Mouse (Mus musculus) myocyte (in vitro differentiated cells): ENCODE results near the gene Nphs1. TPM values are rescaled to one million over a fixed set of nuclear protein-coding genes. Genes with fewer than 3 reads are reported as not detected.
A peak's percentile ranks its signal among the peaks of the same experiment; 100 is the strongest.

Source experiments
- H3K27me3 ChIP-seq: one replicate; pipeline ENCODE4 v1.6.1; 2011; ENCODE audit not compliant: control insufficient read depth, insufficient read depth, insufficient read length
- H3K36me3 ChIP-seq: one replicate; pipeline ENCODE4 v1.6.1; 2011; ENCODE audit not compliant: control insufficient read depth, insufficient read depth
- H3K4me2 ChIP-seq: one replicate; pipeline ENCODE4 v1.6.1; 2011; ENCODE audit warnings: low read depth, control low read depth
- H3K4me3 ChIP-seq: one replicate; pipeline ENCODE4 v1.5.1; 2011; ENCODE audit warnings: mild to moderate bottlenecking, control low read depth, moderate library complexity
- H3K79me2 ChIP-seq: one replicate; pipeline ENCODE4 v1.6.1; 2011; ENCODE audit not compliant: control insufficient read depth, insufficient read depth
- H3ac ChIP-seq: one replicate; pipeline ENCODE4 v1.6.1; 2011; ENCODE audit not compliant: control insufficient read depth, insufficient read length
- CEBPB ChIP-seq: IDR thresholded peaks from 2 replicates; pipeline ENCODE4 v1.6.1; 2011; ENCODE audit warnings: mild to moderate bottlenecking, moderate library complexity; ENCODE audit not compliant: poor library complexity, insufficient read depth, severe bottlenecking
- E2F4 ChIP-seq: IDR thresholded peaks from one replicate; pipeline ENCODE4 v1.6.1; 2011; ENCODE audit warnings: mild to moderate bottlenecking, control low read depth, moderate library complexity; ENCODE audit not compliant: insufficient read depth
- MAX ChIP-seq: IDR thresholded peaks from one replicate; pipeline ENCODE4 v1.6.1; 2011; ENCODE audit warnings: low read depth, mild to moderate bottlenecking, control low read depth
- MYOD1 ChIP-seq, 3 experiments: IDR thresholded peaks; one replicate each; pipeline ENCODE4 v1.6.1; 2011; ENCODE audit warnings: control low read depth in 2 of 3, low read depth in 2 of 3, mild to moderate bottlenecking in 2 of 3, moderate library complexity in 1 of 3; ENCODE audit not compliant: insufficient read length in 2 of 3, control insufficient read depth in 1 of 3
- MYOG ChIP-seq, 3 experiments: IDR thresholded peaks; one replicate each; pipeline ENCODE4 v1.6.1; 2011; ENCODE audit warnings: control low read depth in 2 of 3, low read depth in 2 of 3, mild to moderate bottlenecking in 2 of 3; ENCODE audit not compliant: insufficient read length in 2 of 3, control insufficient read depth in 1 of 3, insufficient read depth in 1 of 3
- POLR2A ChIP-seq: IDR thresholded peaks from one replicate; pipeline ENCODE4 v1.6.1; 2011; ENCODE audit warnings: low read depth, mild to moderate bottlenecking, control low read depth, moderate library complexity; ENCODE audit not compliant: insufficient read length
- POLR2AphosphoS2 ChIP-seq: IDR thresholded peaks from one replicate; pipeline ENCODE4 v1.6.1; 2011; ENCODE audit warnings: low read depth, control low read depth; ENCODE audit not compliant: insufficient read length
- REST ChIP-seq: IDR thresholded peaks from one replicate; pipeline ENCODE4 v1.6.1; 2011; ENCODE audit warnings: mild to moderate bottlenecking, control low read depth, moderate library complexity; ENCODE audit not compliant: insufficient read depth, insufficient read length
- SRF ChIP-seq: IDR thresholded peaks from one replicate; pipeline ENCODE4 v1.6.1; 2011; ENCODE audit warnings: low read depth; ENCODE audit not compliant: control insufficient read depth, insufficient read length
- TCF12 ChIP-seq: IDR thresholded peaks from one replicate; pipeline ENCODE4 v1.6.1; 2011; ENCODE audit warnings: mild to moderate bottlenecking, control low read depth; ENCODE audit not compliant: poor library complexity, insufficient read depth, severe bottlenecking
- TCF3 ChIP-seq: IDR thresholded peaks from one replicate; pipeline ENCODE4 v1.6.1; 2011; ENCODE audit warnings: low read depth, control low read depth; ENCODE audit not compliant: insufficient read length
- USF1 ChIP-seq: IDR thresholded peaks from one replicate; pipeline ENCODE4 v1.6.1; 2011; ENCODE audit warnings: low read depth, mild to moderate bottlenecking, control low read depth, moderate library complexity
- polyA plus RNA-seq: library from polyadenylated mRNA; unstranded; fragments of >200 nt; fragmentation: generic; extraction: Trizol; gene quantifications from one replicate; pipeline ENCODE4 v1.2.1, GENCODE M21; 2012; ENCODE audit warnings: missing spikeins

The Nphs1 gene
- polyA plus RNA-seq, 1 experiment, result 0.43 TPM

- Histone ChIP-seq H3K4me2 (peak overlapping the region; percentile 13), H3K36me3 (peaks cover 10% of the 10 kb centered on the region), H3K4me3 (no peak overlapping the region), H3ac (no peak overlapping the region), H3K27me3 (no peaks in the 10 kb centered on the region), H3K79me2 (no peaks in the 10 kb centered on the region)
- TF ChIP-seq USF1 (peak; percentile 3), MAX (no peak)
Measured at GRCm38 (mm10) chr7:30525954-30526353, 67.8 kb downstream of the Nphs1 start.

- Histone ChIP-seq H3ac (no peak overlapping the region), H3K4me2 (no peak overlapping the region), H3K27me3 (no peaks in the 10 kb centered on the region), H3K79me2 (no peaks in the 10 kb centered on the region), H3K36me3 (peaks cover 12% of the 10 kb centered on the region), H3K4me3 (no peak overlapping the region)
- TF ChIP-seq POLR2A (no peak), TCF12 (no peak), MYOD1 (IDR thresholded peaks at IDR 0.05; ENCODE audit: control insufficient read depth in 1 of 3, insufficient read length in 2 of 3, low read depth in 2 of 3) (no peak), SRF (no peak), MAX (no peak), USF1 (no peak), CEBPB (no peak), REST (no peak), E2F4 (no peak), POLR2AphosphoS2 (no peak), TCF3 (no peak), MYOG (IDR thresholded peaks at IDR 0.05; ENCODE audit: control insufficient read depth in 1 of 3, insufficient read depth in 1 of 3, insufficient read length in 2 of 3, low read depth in 2 of 3) (no peak)
Measured at GRCm38 (mm10) chr7:30526399-30526798, 68.3 kb downstream of the Nphs1 start.

GRCm38 (mm10) chr7:30526981-30527380, 68.9 kb downstream of the Nphs1 start:
- Histone ChIP-seq H3K36me3 (peaks cover 12% of the 10 kb centered on the region), H3ac (no peak overlapping the region), H3K4me3 (no peak overlapping the region), H3K79me2 (no peaks in the 10 kb centered on the region), H3K27me3 (no peaks in the 10 kb centered on the region), H3K4me2 (no peak overlapping the region)
- no peak for TF ChIP-seq REST
- TF ChIP-seq CEBPB, result no peak
- TF ChIP-seq SRF, result no peak
- no peak for TF ChIP-seq POLR2AphosphoS2
- TF ChIP-seq POLR2A, result no peak

- Histone ChIP-seq H3ac (no peak overlapping the region), H3K79me2 (no peaks in the 10 kb centered on the region), H3K4me3 (peak overlapping the region; percentile 36), H3K27me3 (no peaks in the 10 kb centered on the region), H3K36me3 (peaks cover 12% of the 10 kb centered on the region), H3K4me2 (peak overlapping the region; percentile 75)
- TF ChIP-seq TCF3 (no peak), TCF12 (no peak), MYOD1 (IDR thresholded peaks at IDR 0.05; ENCODE audit: control insufficient read depth in 1 of 3, insufficient read length in 2 of 3, low read depth in 2 of 3) (no peak), POLR2A (peak; percentile 61), POLR2AphosphoS2 (peak; percentile 71)
Measured at GRCm38 (mm10) chr7:30531291-30531815, 73.2 kb downstream of the Nphs1 start.

GRCm38 (mm10) chr7:30532931-30533330, 74.8 kb downstream of the Nphs1 start:
- Histone ChIP-seq H3K79me2 (no peaks in the 10 kb centered on the region), H3K27me3 (no peaks in the 10 kb centered on the region), H3K36me3 (peaks cover 12% of the 10 kb centered on the region), H3ac (no peak overlapping the region), H3K4me3 (no peak overlapping the region), H3K4me2 (no peak overlapping the region)
- TF ChIP-seq POLR2A, result no peak
- no peak for TF ChIP-seq E2F4

DNA sequence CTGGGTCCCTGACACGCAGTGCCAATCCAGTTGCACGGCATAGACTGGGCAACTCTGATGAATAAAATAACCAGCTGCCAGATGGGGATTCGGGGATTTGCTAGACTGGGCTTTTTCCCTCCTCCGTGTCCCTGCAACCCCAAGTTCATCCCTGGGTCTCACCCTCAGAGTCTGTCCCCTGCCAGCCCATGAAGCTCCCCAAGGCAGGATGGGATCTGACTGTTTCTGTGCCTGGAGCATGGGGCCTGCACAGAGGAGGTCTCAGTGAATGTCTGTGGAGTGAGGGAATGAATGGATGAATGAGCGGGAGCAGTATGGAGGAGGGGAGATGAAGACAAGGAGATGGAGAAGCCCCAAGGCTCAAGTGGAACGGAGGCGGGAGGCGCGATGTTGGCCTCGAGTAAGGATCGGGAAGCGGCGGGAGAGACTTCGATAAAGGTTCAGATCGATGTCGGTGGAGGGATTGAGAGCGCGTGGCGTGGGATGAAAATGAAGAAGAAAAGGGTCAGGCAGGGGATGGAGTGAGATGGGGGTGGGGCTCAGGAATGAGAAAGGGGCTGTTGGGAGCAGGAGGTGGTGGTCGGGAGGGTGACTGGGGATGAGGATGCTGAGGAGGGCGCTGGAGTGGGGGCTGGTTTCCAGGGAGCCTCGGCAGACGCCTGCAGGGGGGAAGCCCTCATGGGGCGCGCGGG, 76.0 kb downstream of the Nphs1 start:
- H3ac ChIP-seq, result peak overlapping the region; percentile 58
- TF ChIP-seq MYOD1 (IDR thresholded peaks at IDR 0.05; ENCODE audit: control insufficient read depth in 1 of 3, insufficient read length in 2 of 3, low read depth in 2 of 3), result no peak
- no peak for TF ChIP-seq POLR2AphosphoS2
- no peak for TF ChIP-seq REST
- TF ChIP-seq TCF12, result no peak
- peak overlapping the region; percentile 38 for H3K4me3 ChIP-seq
- H3K27me3 ChIP-seq, result no peaks in the 10 kb centered on the region
- H3K4me2 ChIP-seq, result peak overlapping the region; percentile 69
- H3K79me2 ChIP-seq, result no peaks in the 10 kb centered on the region
- H3K36me3 ChIP-seq, result peaks cover 9% of the 10 kb centered on the region
